Mouse (Mus musculus): ENCODE results near the gene Grip1. TPM values are rescaled to one million over a fixed set of nuclear protein-coding genes. Genes with fewer than 3 reads are reported as not detected.

Gene Grip1
- polyA plus RNA-seq, 1 experiment: 0.08 TPM

GRCm38 (mm10) chr10:119544743-119545142, 91.1 kb downstream of the Grip1 start:
- H3K79me2 ChIP-seq (ENCODE audit: control insufficient read depth, insufficient read depth): no peaks in the 10 kb centered on the region
- H3K36me3 ChIP-seq (ENCODE audit: control insufficient read depth, insufficient read depth): no peaks in the 10 kb centered on the region
- H3K4me3 ChIP-seq: no peak overlapping the region
- no peak overlapping the region for H3ac ChIP-seq (ENCODE audit: control insufficient read depth, insufficient read length)
- TF ChIP-seq MYOG (IDR thresholded peaks at IDR 0.05; ENCODE audit: control insufficient read depth in 1 of 3, insufficient read depth in 1 of 3, insufficient read length in 2 of 3, low read depth in 2 of 3) (no peak), MYOD1 (IDR thresholded peaks at IDR 0.05; ENCODE audit: control insufficient read depth in 1 of 3, insufficient read length in 2 of 3, low read depth in 2 of 3) (no peak), SRF (IDR thresholded peaks at IDR 0.05; ENCODE audit: control insufficient read depth, insufficient read length, low read depth) (no peak), E2F4 (IDR thresholded peaks at IDR 0.05; ENCODE audit: insufficient read depth) (no peak), MAX (IDR thresholded peaks at IDR 0.05; ENCODE audit: low read depth) (no peak), CEBPB (IDR thresholded peaks at IDR 0.05; ENCODE audit: insufficient read depth, poor library complexity, severe bottlenecking) (no peak), TCF12 (IDR thresholded peaks at IDR 0.05; ENCODE audit: insufficient read depth, poor library complexity, severe bottlenecking) (no peak), TCF3 (IDR thresholded peaks at IDR 0.05; ENCODE audit: insufficient read length, low read depth) (no peak), POLR2AphosphoS2 (IDR thresholded peaks at IDR 0.05; ENCODE audit: insufficient read length, low read depth) (no peak), REST (IDR thresholded peaks at IDR 0.05; ENCODE audit: insufficient read depth, insufficient read length) (no peak), POLR2A (IDR thresholded peaks at IDR 0.05; ENCODE audit: insufficient read length, low read depth) (no peak), USF1 (IDR thresholded peaks at IDR 0.05; ENCODE audit: low read depth) (no peak)
- no peaks in the 10 kb centered on the region for H3K27me3 ChIP-seq (ENCODE audit: control insufficient read depth, insufficient read depth, insufficient read length)
- no peak overlapping the region for H3K4me2 ChIP-seq (ENCODE audit: low read depth)

- no peak for TF ChIP-seq CEBPB (IDR thresholded peaks at IDR 0.05; ENCODE audit: insufficient read depth, poor library complexity, severe bottlenecking)
- no peak for TF ChIP-seq POLR2AphosphoS2 (IDR thresholded peaks at IDR 0.05; ENCODE audit: insufficient read length, low read depth)
- TF ChIP-seq TCF12 (IDR thresholded peaks at IDR 0.05; ENCODE audit: insufficient read depth, poor library complexity, severe bottlenecking): no peak
- TF ChIP-seq REST (IDR thresholded peaks at IDR 0.05; ENCODE audit: insufficient read depth, insufficient read length): no peak
- no peak for TF ChIP-seq MYOG (IDR thresholded peaks at IDR 0.05; ENCODE audit: control insufficient read depth in 1 of 3, insufficient read depth in 1 of 3, insufficient read length in 2 of 3, low read depth in 2 of 3)
- TF ChIP-seq MYOD1 (IDR thresholded peaks at IDR 0.05; ENCODE audit: control insufficient read depth in 1 of 3, insufficient read length in 2 of 3, low read depth in 2 of 3): no peak
- no peak for TF ChIP-seq POLR2A (IDR thresholded peaks at IDR 0.05; ENCODE audit: insufficient read length, low read depth)
- no peak for TF ChIP-seq TCF3 (IDR thresholded peaks at IDR 0.05; ENCODE audit: insufficient read length, low read depth)
- no peak for TF ChIP-seq MAX (IDR thresholded peaks at IDR 0.05; ENCODE audit: low read depth)
- no peak for TF ChIP-seq SRF (IDR thresholded peaks at IDR 0.05; ENCODE audit: control insufficient read depth, insufficient read length, low read depth)
- no peak for TF ChIP-seq E2F4 (IDR thresholded peaks at IDR 0.05; ENCODE audit: insufficient read depth)
- TF ChIP-seq USF1 (IDR thresholded peaks at IDR 0.05; ENCODE audit: low read depth): no peak
- H3ac ChIP-seq (ENCODE audit: control insufficient read depth, insufficient read length): no peak overlapping the region
- H3K79me2 ChIP-seq (ENCODE audit: control insufficient read depth, insufficient read depth): no peaks in the 10 kb centered on the region
- H3K4me3 ChIP-seq: no peak overlapping the region
- no peak overlapping the region for H3K4me2 ChIP-seq (ENCODE audit: low read depth)
- no peaks in the 10 kb centered on the region for H3K27me3 ChIP-seq (ENCODE audit: control insufficient read depth, insufficient read depth, insufficient read length)
- H3K36me3 ChIP-seq (ENCODE audit: control insufficient read depth, insufficient read depth): no peaks in the 10 kb centered on the region
Measured at GRCm38 (mm10) chr10:119547875-119548274, 94.2 kb downstream of the Grip1 start.

GRCm38 (mm10) chr10:119548774-119549173, 95.1 kb downstream of the Grip1 start:
- H3K4me3 ChIP-seq: no peak overlapping the region

GRCm38 (mm10) chr10:119550630-119551029, 97.0 kb downstream of the Grip1 start:
- Histone ChIP-seq H3K36me3 (ENCODE audit: control insufficient read depth, insufficient read depth) (no peaks in the 10 kb centered on the region), H3K27me3 (ENCODE audit: control insufficient read depth, insufficient read depth, insufficient read length) (no peaks in the 10 kb centered on the region), H3K4me3 (no peak overlapping the region), H3ac (ENCODE audit: control insufficient read depth, insufficient read length) (no peak overlapping the region), H3K79me2 (ENCODE audit: control insufficient read depth, insufficient read depth) (no peaks in the 10 kb centered on the region), H3K4me2 (ENCODE audit: low read depth) (no peak overlapping the region)
- no peak for TF ChIP-seq POLR2A (IDR thresholded peaks at IDR 0.05; ENCODE audit: insufficient read length, low read depth)
- TF ChIP-seq E2F4 (IDR thresholded peaks at IDR 0.05; ENCODE audit: insufficient read depth): no peak
- TF ChIP-seq POLR2AphosphoS2 (IDR thresholded peaks at IDR 0.05; ENCODE audit: insufficient read length, low read depth): no peak
- no peak for TF ChIP-seq SRF (IDR thresholded peaks at IDR 0.05; ENCODE audit: control insufficient read depth, insufficient read length, low read depth)
- no peak for TF ChIP-seq TCF12 (IDR thresholded peaks at IDR 0.05; ENCODE audit: insufficient read depth, poor library complexity, severe bottlenecking)
- TF ChIP-seq USF1 (IDR thresholded peaks at IDR 0.05; ENCODE audit: low read depth): no peak
- TF ChIP-seq TCF3 (IDR thresholded peaks at IDR 0.05; ENCODE audit: insufficient read length, low read depth): no peak
- no peak for TF ChIP-seq REST (IDR thresholded peaks at IDR 0.05; ENCODE audit: insufficient read depth, insufficient read length)
- no peak for TF ChIP-seq MAX (IDR thresholded peaks at IDR 0.05; ENCODE audit: low read depth)
- no peak for TF ChIP-seq MYOG (IDR thresholded peaks at IDR 0.05; ENCODE audit: control insufficient read depth in 1 of 3, insufficient read depth in 1 of 3, insufficient read length in 2 of 3, low read depth in 2 of 3)
- no peak for TF ChIP-seq MYOD1 (IDR thresholded peaks at IDR 0.05; ENCODE audit: control insufficient read depth in 1 of 3, insufficient read length in 2 of 3, low read depth in 2 of 3)
- no peak for TF ChIP-seq CEBPB (IDR thresholded peaks at IDR 0.05; ENCODE audit: insufficient read depth, poor library complexity, severe bottlenecking)

More at GRCm38 (mm10) chr10:119548774-119549173, 95.1 kb downstream of the Grip1 start:
- Histone ChIP-seq H3K27me3 (ENCODE audit: control insufficient read depth, insufficient read depth, insufficient read length) (no peaks in the 10 kb centered on the region), H3K79me2 (ENCODE audit: control insufficient read depth, insufficient read depth) (no peaks in the 10 kb centered on the region), H3K36me3 (ENCODE audit: control insufficient read depth, insufficient read depth) (no peaks in the 10 kb centered on the region), H3ac (ENCODE audit: control insufficient read depth, insufficient read length) (no peak overlapping the region), H3K4me2 (ENCODE audit: low read depth) (no peak overlapping the region)
- TF ChIP-seq MYOG (IDR thresholded peaks at IDR 0.05; ENCODE audit: control insufficient read depth in 1 of 3, insufficient read depth in 1 of 3, insufficient read length in 2 of 3, low read depth in 2 of 3) (no peak), MAX (IDR thresholded peaks at IDR 0.05; ENCODE audit: low read depth) (no peak), E2F4 (IDR thresholded peaks at IDR 0.05; ENCODE audit: insufficient read depth) (no peak), POLR2AphosphoS2 (IDR thresholded peaks at IDR 0.05; ENCODE audit: insufficient read length, low read depth) (no peak), TCF12 (IDR thresholded peaks at IDR 0.05; ENCODE audit: insufficient read depth, poor library complexity, severe bottlenecking) (no peak), REST (IDR thresholded peaks at IDR 0.05; ENCODE audit: insufficient read depth, insufficient read length) (no peak), MYOD1 (IDR thresholded peaks at IDR 0.05; ENCODE audit: control insufficient read depth in 1 of 3, insufficient read length in 2 of 3, low read depth in 2 of 3) (no peak)

All from myocyte (in vitro differentiated cells).